Mouse (Mus musculus) MEL (cell line): ENCODE measurements around the gene Camta1. TPM values are rescaled to one million over a fixed set of nuclear protein-coding genes. Genes with fewer than 3 reads are reported as not detected.

Experiments used
- DNase-seq: peaks from one replicate; pipeline ENCODE4 v3.0.0; 2011; ENCODE audit warnings: low read depth, low spot score
- H3K27ac ChIP-seq: 2 replicates; pipeline ENCODE4 v1.5.1; 2012; ENCODE audit warnings: low read depth, mild to moderate bottlenecking, control low read depth, low read length, moderate library complexity; ENCODE audit not compliant: control insufficient read depth
- H3K27me3 ChIP-seq, 2 experiments: fragments of 150-350 bp in 1 of 2; sonication (generic) in 1 of 2; 2 replicates each; pipeline ENCODE4 v1.6.1; 2012; ENCODE audit warnings: low read length in 2 of 2, mild to moderate bottlenecking in 2 of 2, improper control_type of control experiment in 1 of 2, moderate library complexity in 1 of 2; ENCODE audit not compliant: insufficient read depth in 2 of 2, control insufficient read depth in 1 of 2
- H3K36me3 ChIP-seq, 2 experiments: 2 replicates each; pipeline ENCODE4 v1.6.1; 2012 to 2014; ENCODE audit warnings: low read length in 2 of 2, improper control_type of control experiment in 1 of 2, inconsistent platforms in 1 of 2, mild to moderate bottlenecking in 1 of 2; ENCODE audit not compliant: insufficient read depth in 2 of 2, control insufficient read depth in 1 of 2
- H3K4me1 ChIP-seq, 2 experiments: fragments of 150-350 bp in 1 of 2; sonication (generic) in 1 of 2; 2 replicates each; pipeline ENCODE4 v1.6.1; 2012; ENCODE audit warnings: low read length in 2 of 2, improper control_type of control experiment in 1 of 2, mild to moderate bottlenecking in 1 of 2; ENCODE audit not compliant: insufficient read depth in 2 of 2, control insufficient read depth in 1 of 2
- H3K4me3 ChIP-seq, 2 experiments: fragments of 150-350 bp in 1 of 2; sonication (generic) in 1 of 2; 2 replicates each; pipeline ENCODE4 v1.5.1; 2012; ENCODE audit warnings: low read depth in 2 of 2, low read length in 2 of 2, mild to moderate bottlenecking in 2 of 2, moderate library complexity in 2 of 2, control low read depth in 1 of 2, improper control_type of control experiment in 1 of 2; ENCODE audit not compliant: control insufficient read depth in 1 of 2, insufficient read depth in 1 of 2
- H3K79me2 ChIP-seq: 2 replicates; pipeline ENCODE4 v1.6.1; 2012; ENCODE audit warnings: mild to moderate bottlenecking, low read length, moderate library complexity; ENCODE audit not compliant: control insufficient read depth, poor library complexity, insufficient read depth
- H3K9ac ChIP-seq: 2 replicates; pipeline ENCODE4 v1.6.1; 2012; ENCODE audit warnings: low read depth, mild to moderate bottlenecking, control low read depth, low read length, moderate library complexity; ENCODE audit not compliant: control insufficient read depth, poor library complexity, severe bottlenecking
- H3K9me3 ChIP-seq: fragments of 150-350 bp; sonication (generic); replicated peaks from 2 replicates; pipeline ENCODE4 v1.6.1; 2012; ENCODE audit warnings: mild to moderate bottlenecking, low read length, improper control_type of control experiment, moderate library complexity; ENCODE audit not compliant: insufficient read depth
- BHLHE40 ChIP-seq: IDR thresholded peaks from 2 replicates; pipeline ENCODE4 v1.6.1; 2012; ENCODE audit warnings: low read depth, mild to moderate bottlenecking, inconsistent platforms, low read length, improper control_type of control experiment, borderline replicate concordance
- CHD1 ChIP-seq: IDR thresholded peaks from 2 replicates; pipeline ENCODE4 v1.6.1; 2012; ENCODE audit warnings: low read depth, mild to moderate bottlenecking, inconsistent platforms, low read length, improper control_type of control experiment
- E2F4 ChIP-seq: IDR thresholded peaks from 2 replicates; pipeline ENCODE4 v1.6.1; 2011; ENCODE audit warnings: low read depth, low read length, improper control_type of control experiment, borderline replicate concordance
- ETS1 ChIP-seq: IDR thresholded peaks from 2 replicates; pipeline ENCODE4 v1.6.1; 2012; ENCODE audit warnings: low read depth, mild to moderate bottlenecking, inconsistent platforms, low read length, improper control_type of control experiment, moderate library complexity
- MAFK ChIP-seq: IDR thresholded peaks from 2 replicates; pipeline ENCODE4 v1.6.1; 2011; ENCODE audit warnings: low read depth, mild to moderate bottlenecking, low read length, improper control_type of control experiment, borderline replicate concordance
- MEF2A ChIP-seq: IDR thresholded peaks from 2 replicates; pipeline ENCODE4 v1.6.1; 2014; ENCODE audit warnings: low read depth, mild to moderate bottlenecking, inconsistent platforms, low read length, improper control_type of control experiment; ENCODE audit not compliant: poor library complexity, insufficient replicate concordance, severe bottlenecking; ENCODE audit errors: extremely low read depth
- MYC ChIP-seq: IDR thresholded peaks from 2 replicates; pipeline ENCODE4 v1.6.1; 2011; ENCODE audit warnings: low read depth, mild to moderate bottlenecking, low read length, improper control_type of control experiment, moderate library complexity
- SMC3 ChIP-seq: IDR thresholded peaks from 2 replicates; pipeline ENCODE4 v1.6.1; 2011; ENCODE audit warnings: low read depth, low read length, improper control_type of control experiment
- UBTF ChIP-seq: IDR thresholded peaks from 2 replicates; pipeline ENCODE4 v1.6.1; 2012; ENCODE audit warnings: low read depth, mild to moderate bottlenecking, inconsistent platforms, low read length, improper control_type of control experiment, moderate library complexity, borderline replicate concordance; ENCODE audit not compliant: insufficient read depth
- ZNF384 ChIP-seq: IDR thresholded peaks from 2 replicates; pipeline ENCODE4 v1.6.1; 2012; ENCODE audit warnings: low read depth, mild to moderate bottlenecking, inconsistent platforms, low read length, improper control_type of control experiment
- polyA plus RNA-seq, 2 experiments: library from polyadenylated mRNA; stranded (reverse) in 1 of 2; unstranded in 1 of 2; fragments of >175 nt in 1 of 2; fragments of >200 nt in 1 of 2; gene quantifications; 2 replicates each; pipeline versions ENCODE4 v1.2.1 to v1.2.4; 2012; ENCODE audit warnings: low replicate concordance in 2 of 2, low read depth in 1 of 2; ENCODE audit not compliant: insufficient read length in 2 of 2, insufficient read depth in 1 of 2, missing spikeins in 1 of 2
- total RNA-seq: library from RNA; depleted of rRNA; stranded (reverse); fragments of 300-350 nt; gene quantifications from 2 replicates; pipeline ENCODE4 v1.2.3, GENCODE M21; 2012

The Camta1 gene
- total and polyA plus RNA-seq, 3 experiments, result 28.2 to 87.5 TPM; not detected in 1

DNA sequence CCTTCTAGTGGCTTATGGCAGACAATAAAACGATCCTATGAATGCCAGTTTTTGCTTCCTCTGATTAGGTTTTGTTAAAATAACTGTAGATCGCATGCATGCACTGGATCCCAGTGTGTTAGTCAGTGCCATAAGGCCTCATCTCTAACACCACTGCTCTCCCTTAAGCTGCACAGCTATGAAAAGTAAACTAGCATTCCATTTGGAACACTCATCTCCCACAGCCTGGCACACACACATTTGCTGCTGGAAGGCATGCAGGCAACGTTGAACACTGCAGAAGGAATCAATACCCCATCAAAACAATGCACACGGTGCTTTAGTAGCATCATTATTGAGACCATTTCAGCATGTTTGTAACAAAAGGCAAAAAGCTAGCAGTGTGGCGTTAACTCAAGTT is 68.0 kb downstream of the Camta1 start:
- H3K4me1 ChIP-seq, result no peaks in the 10 kb centered on the region
- no peaks in the 10 kb centered on the region for H3K27me3 ChIP-seq
- H3K36me3 ChIP-seq, result peaks cover 0 to 11% of the 10 kb centered on the region in 2 experiments; a peak in 2 of 4 replicates
- H3K9me3 ChIP-seq, result no peaks in the 10 kb centered on the region
- peaks cover 8% of the 10 kb centered on the region; the same call in 1 of the 2 replicates for H3K79me2 ChIP-seq
- TF ChIP-seq ZNF384 (no peak), SMC3 (no peak)
- TF ChIP-seq, all 39 proteins: peak for 0
- H3K27ac ChIP-seq, result no peak overlapping the region
- no peak overlapping the region for H3K4me3 ChIP-seq
- H3K9ac ChIP-seq, result no peak overlapping the region
- no peak for DNase-seq

DNA sequence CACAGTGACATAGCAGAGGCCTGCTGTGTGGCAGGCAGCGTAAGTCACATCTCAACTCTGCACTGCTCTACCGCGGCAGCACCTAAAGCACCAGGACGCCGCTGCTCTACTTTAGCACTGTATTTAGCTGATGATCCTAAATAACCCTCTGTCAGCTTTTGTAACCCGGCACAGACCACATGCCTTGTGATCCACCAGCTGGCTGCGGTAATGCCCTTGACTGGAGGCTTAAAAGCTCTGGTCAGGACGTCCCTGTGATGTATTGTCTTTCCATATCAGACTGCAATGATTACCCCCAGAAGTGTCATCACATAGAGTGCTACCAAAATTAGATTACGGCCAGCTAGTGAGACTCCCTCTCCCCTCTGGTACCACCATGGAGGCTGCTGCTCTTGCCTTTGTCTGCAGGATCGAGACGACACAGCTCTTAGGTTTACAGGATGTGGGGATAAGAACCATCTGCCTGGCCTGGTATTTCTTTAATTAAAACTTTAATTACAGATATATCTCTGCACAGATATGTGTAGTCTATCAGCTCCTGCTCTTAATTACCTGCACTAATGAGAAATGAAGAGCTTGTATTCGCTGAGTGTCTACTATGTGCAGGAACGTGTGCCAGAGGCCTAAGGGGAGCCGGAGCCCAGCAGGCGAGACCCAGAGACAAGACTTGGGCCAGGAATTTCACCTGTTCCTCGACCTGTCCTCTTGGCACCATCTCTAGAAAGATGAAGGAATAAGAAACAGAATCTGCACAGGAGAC is 74.5 kb downstream of the Camta1 start:
- Histone ChIP-seq H3K4me3 (no peak overlapping the region), H3K36me3 (peaks cover 0 to 7% of the 10 kb centered on the region in 2 experiments; a peak in 2 of 4 replicates), H3K9ac (no peak overlapping the region), H3K79me2 (no peaks in the 10 kb centered on the region), H3K27ac (no peak overlapping the region), H3K27me3 (no peaks in the 10 kb centered on the region), H3K9me3 (no peaks in the 10 kb centered on the region), H3K4me1 (no peaks in the 10 kb centered on the region)
- DNase-seq, result no peak
- TF ChIP-seq MAFK, result no peak
- TF ChIP-seq MYC, result no peak
- TF ChIP-seq MEF2A, result no peak
- no peak for TF ChIP-seq UBTF
- TF ChIP-seq BHLHE40, result no peak
- no peak for TF ChIP-seq E2F4
- TF ChIP-seq, all 39 proteins: peak for 0

DNA sequence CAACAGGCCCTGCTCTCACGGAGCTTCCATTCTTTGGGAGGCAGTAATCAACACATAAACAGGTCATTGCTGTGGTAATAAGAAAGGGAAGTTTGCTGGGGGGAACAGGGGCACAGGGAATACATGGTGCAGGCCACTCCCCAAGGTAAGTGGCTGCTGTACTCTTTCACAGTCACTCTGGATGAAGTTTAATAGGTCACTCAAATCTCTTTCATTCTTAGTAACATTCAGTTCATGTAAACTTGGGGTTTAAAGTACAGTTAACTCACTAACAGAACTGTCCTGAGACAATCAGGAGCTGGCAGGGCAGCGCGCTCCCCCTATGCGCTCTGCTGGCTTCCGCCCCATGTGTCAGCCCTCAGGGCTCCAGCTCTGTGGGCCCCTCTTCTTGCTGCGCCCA is 81.2 kb downstream of the Camta1 start:
- no peaks in the 10 kb centered on the region for H3K9me3 ChIP-seq
- TF ChIP-seq MEF2A (no peak), SMC3 (no peak), ETS1 (no peak), CHD1 (no peak)
- no peak overlapping the region for H3K27ac ChIP-seq
- H3K9ac ChIP-seq, result no peak overlapping the region
- no peaks in the 10 kb centered on the region for H3K4me1 ChIP-seq
- no peak for DNase-seq
- no peak overlapping the region for H3K4me3 ChIP-seq
- no peaks in the 10 kb centered on the region for H3K79me2 ChIP-seq
- H3K27me3 ChIP-seq, result no peaks in the 10 kb centered on the region
- peaks cover 0 to 3% of the 10 kb centered on the region in 2 experiments; a peak in 1 of 4 replicates for H3K36me3 ChIP-seq
